Mouse (Mus musculus): ENCODE measurements at regions not wholly inside any gene's neighbourhood (a gene's known extent, or its start where the extent isn't known, plus 50 kb on each side); places are given as distances from the start of the nearest gene placed in this dataset.

GRCm38 (mm10) chr10:10270297-10270696 is 201.8 kb downstream of the Adgb start:
- DNase-seq (ENCODE audit: low spot score) (no peak), ATAC-seq (no peak)
- H3K4me2 ChIP-seq (ENCODE audit: low read length), result no peak overlapping the region
- no peak overlapping the region for H3K27ac ChIP-seq (ENCODE audit: low read depth, low read length)
- 81% methylated on average over 2 of the region's 2 CpGs for WGBS
- no peaks in the 10 kb centered on the region for H3K27me3 ChIP-seq (replicated peaks; ENCODE audit: control insufficient read depth, insufficient read depth, low read length)
- no peaks in the 10 kb centered on the region for H3K36me3 ChIP-seq (ENCODE audit: control insufficient read depth, insufficient read depth, low read length)
- no peaks in the 10 kb centered on the region for H3K4me1 ChIP-seq (ENCODE audit: control insufficient read depth, insufficient read depth, low read length)
- no peaks in the 10 kb centered on the region for H3K9me3 ChIP-seq (replicated peaks; ENCODE audit: control insufficient read depth, low read length)
- H3K9ac ChIP-seq (ENCODE audit: low read length), result no peak overlapping the region
- no peak overlapping the region for H3K4me3 ChIP-seq (ENCODE audit: low read depth, low read length)

- Histone ChIP-seq H3K4me3 (ENCODE audit: low read depth, low read length) (no peak overlapping the region), H3K27ac (ENCODE audit: low read depth, low read length) (no peak overlapping the region), H3K9ac (ENCODE audit: low read length) (no peak overlapping the region), H3K4me2 (ENCODE audit: low read length) (no peak overlapping the region), H3K27me3 (replicated peaks; ENCODE audit: control insufficient read depth, insufficient read depth, low read length) (no peaks in the 10 kb centered on the region), H3K36me3 (ENCODE audit: control insufficient read depth, insufficient read depth, low read length) (no peaks in the 10 kb centered on the region), H3K9me3 (replicated peaks; ENCODE audit: control insufficient read depth, low read length) (no peaks in the 10 kb centered on the region), H3K4me1 (ENCODE audit: control insufficient read depth, insufficient read depth, low read length) (no peaks in the 10 kb centered on the region)
- no peak for ATAC-seq
- WGBS, result 75% methylated on average over 8 of the region's 8 CpGs
- DNase-seq (ENCODE audit: low spot score), result no peak
These were observed 219.4 kb downstream of the Adgb start for GRCm38 (mm10) chr10:10252540-10253318.

- 84% methylated on average over 7 of the region's 7 CpGs for WGBS
- H3K27me3 ChIP-seq (replicated peaks; ENCODE audit: control insufficient read depth, insufficient read depth, low read length), result no peaks in the 10 kb centered on the region
- no peak overlapping the region for H3K4me2 ChIP-seq (ENCODE audit: low read length)
- no peak overlapping the region for H3K9ac ChIP-seq (ENCODE audit: low read length)
- no peak overlapping the region for H3K4me3 ChIP-seq (ENCODE audit: low read depth, low read length)
- no peaks in the 10 kb centered on the region for H3K9me3 ChIP-seq (replicated peaks; ENCODE audit: control insufficient read depth, low read length)
- no peak overlapping the region for H3K27ac ChIP-seq (ENCODE audit: low read depth, low read length)
- H3K36me3 ChIP-seq (ENCODE audit: control insufficient read depth, insufficient read depth, low read length), result no peaks in the 10 kb centered on the region
- no peak for ATAC-seq
- no peaks in the 10 kb centered on the region for H3K4me1 ChIP-seq (ENCODE audit: control insufficient read depth, insufficient read depth, low read length)
- DNase-seq (ENCODE audit: low spot score), result no peak
These were observed 220.0 kb downstream of the Adgb start for GRCm38 (mm10) chr10:10252136-10252535.

- ATAC-seq (no peak), DNase-seq (ENCODE audit: low spot score) (no peak)
- 95% methylated on average over 14 of the region's 14 CpGs for WGBS
- Histone ChIP-seq H3K4me1 (ENCODE audit: control insufficient read depth, insufficient read depth, low read length) (no peaks in the 10 kb centered on the region), H3K27ac (ENCODE audit: low read depth, low read length) (no peak overlapping the region), H3K9me3 (replicated peaks; ENCODE audit: control insufficient read depth, low read length) (no peaks in the 10 kb centered on the region), H3K27me3 (replicated peaks; ENCODE audit: control insufficient read depth, insufficient read depth, low read length) (no peaks in the 10 kb centered on the region), H3K4me2 (ENCODE audit: low read length) (no peak overlapping the region), H3K36me3 (ENCODE audit: control insufficient read depth, insufficient read depth, low read length) (no peaks in the 10 kb centered on the region), H3K9ac (ENCODE audit: low read length) (no peak overlapping the region), H3K4me3 (ENCODE audit: low read depth, low read length) (no peak overlapping the region)
These were observed 237.1 kb downstream of the Adgb start for GRCm38 (mm10) chr10:10234894-10235523.

- Histone ChIP-seq H3K9ac (ENCODE audit: low read length) (no peak overlapping the region), H3K9me3 (replicated peaks; ENCODE audit: control insufficient read depth, low read length) (no peaks in the 10 kb centered on the region), H3K4me2 (ENCODE audit: low read length) (no peak overlapping the region), H3K27me3 (replicated peaks; ENCODE audit: control insufficient read depth, insufficient read depth, low read length) (no peaks in the 10 kb centered on the region), H3K4me3 (ENCODE audit: low read depth, low read length) (no peak overlapping the region), H3K4me1 (ENCODE audit: control insufficient read depth, insufficient read depth, low read length) (no peaks in the 10 kb centered on the region), H3K36me3 (ENCODE audit: control insufficient read depth, insufficient read depth, low read length) (no peaks in the 10 kb centered on the region), H3K27ac (ENCODE audit: low read depth, low read length) (no peak overlapping the region)
- DNase-seq (ENCODE audit: low spot score) (no peak), ATAC-seq (no peak)
- WGBS, result 93% methylated on average over 6 of the region's 6 CpGs
These were observed 247.5 kb downstream of the Adgb start for GRCm38 (mm10) chr10:10224582-10225144.

- WGBS, result 90% methylated on average over 4 of the region's 4 CpGs
- H3K36me3 ChIP-seq (ENCODE audit: control insufficient read depth, insufficient read depth, low read length), result no peaks in the 10 kb centered on the region
- H3K9me3 ChIP-seq (replicated peaks; ENCODE audit: control insufficient read depth, low read length), result no peaks in the 10 kb centered on the region
- no peak overlapping the region for H3K4me2 ChIP-seq (ENCODE audit: low read length)
- no peak overlapping the region for H3K4me3 ChIP-seq (ENCODE audit: low read depth, low read length)
- DNase-seq (ENCODE audit: low spot score) (no peak), ATAC-seq (no peak)
- no peak overlapping the region for H3K9ac ChIP-seq (ENCODE audit: low read length)
- H3K4me1 ChIP-seq (ENCODE audit: control insufficient read depth, insufficient read depth, low read length), result no peaks in the 10 kb centered on the region
- H3K27ac ChIP-seq (ENCODE audit: low read depth, low read length), result no peak overlapping the region
- H3K27me3 ChIP-seq (replicated peaks; ENCODE audit: control insufficient read depth, insufficient read depth, low read length), result no peaks in the 10 kb centered on the region
These were observed 252.4 kb downstream of the Adgb start for GRCm38 (mm10) chr10:10219726-10220125.

- Histone ChIP-seq H3K27ac (ENCODE audit: low read depth, low read length) (no peak overlapping the region), H3K27me3 (replicated peaks; ENCODE audit: control insufficient read depth, insufficient read depth, low read length) (no peaks in the 10 kb centered on the region), H3K4me3 (ENCODE audit: low read depth, low read length) (no peak overlapping the region), H3K4me2 (ENCODE audit: low read length) (no peak overlapping the region), H3K9ac (ENCODE audit: low read length) (no peak overlapping the region), H3K36me3 (ENCODE audit: control insufficient read depth, insufficient read depth, low read length) (no peaks in the 10 kb centered on the region), H3K9me3 (replicated peaks; ENCODE audit: control insufficient read depth, low read length) (no peaks in the 10 kb centered on the region), H3K4me1 (ENCODE audit: control insufficient read depth, insufficient read depth, low read length) (no peaks in the 10 kb centered on the region)
- 57% methylated on average over 3 of the region's 3 CpGs for WGBS
- ATAC-seq, result peak; percentile 54; the same call in 1 of the 2 replicates
- peak; percentile 13 for DNase-seq (ENCODE audit: low spot score)
These were observed 255.2 kb downstream of the Adgb start for GRCm38 (mm10) chr10:10216892-10217291.

- Histone ChIP-seq H3K9me3 (replicated peaks; ENCODE audit: control insufficient read depth, low read length) (no peaks in the 10 kb centered on the region), H3K4me2 (ENCODE audit: low read length) (no peak overlapping the region), H3K9ac (ENCODE audit: low read length) (no peak overlapping the region), H3K4me3 (ENCODE audit: low read depth, low read length) (no peak overlapping the region), H3K4me1 (ENCODE audit: control insufficient read depth, insufficient read depth, low read length) (no peaks in the 10 kb centered on the region), H3K27ac (ENCODE audit: low read depth, low read length) (no peak overlapping the region), H3K36me3 (ENCODE audit: control insufficient read depth, insufficient read depth, low read length) (no peaks in the 10 kb centered on the region), H3K27me3 (replicated peaks; ENCODE audit: control insufficient read depth, insufficient read depth, low read length) (no peaks in the 10 kb centered on the region)
- ATAC-seq (no peak), DNase-seq (ENCODE audit: low spot score) (peak; percentile 36)
- WGBS, result 76% methylated on average over 5 of the region's 5 CpGs
These were observed 256.8 kb downstream of the Adgb start for GRCm38 (mm10) chr10:10215376-10215775.

GRCm38 (mm10) chr10:10208354-10208753 is 263.8 kb downstream of the Adgb start:
- H3K4me1 ChIP-seq (ENCODE audit: control insufficient read depth, insufficient read depth, low read length), result no peaks in the 10 kb centered on the region
- no peaks in the 10 kb centered on the region for H3K36me3 ChIP-seq (ENCODE audit: control insufficient read depth, insufficient read depth, low read length)
- 87% methylated on average over 5 of the region's 5 CpGs for WGBS
- no peak overlapping the region for H3K4me3 ChIP-seq (ENCODE audit: low read depth, low read length)
- H3K27me3 ChIP-seq (replicated peaks; ENCODE audit: control insufficient read depth, insufficient read depth, low read length), result no peaks in the 10 kb centered on the region
- DNase-seq (ENCODE audit: low spot score) (no peak), ATAC-seq (no peak)
- H3K9me3 ChIP-seq (replicated peaks; ENCODE audit: control insufficient read depth, low read length), result no peaks in the 10 kb centered on the region
- H3K27ac ChIP-seq (ENCODE audit: low read depth, low read length), result no peak overlapping the region
- H3K4me2 ChIP-seq (ENCODE audit: low read length), result no peak overlapping the region
- no peak overlapping the region for H3K9ac ChIP-seq (ENCODE audit: low read length)

Measured in forebrain, embryonic 14.5 days (tissue).